Mouse (Mus musculus) neutrophil, adult 65 days (primary cell): Measurements from ENCODE around the gene Fbll1. TPM values are rescaled to one million over a fixed set of nuclear protein-coding genes. Genes with fewer than 3 reads are reported as not detected.

ENCODE experiments used
- total RNA-seq: library from RNA; stranded (reverse); gene quantifications from 2 replicates; pipeline ENCODE4 v1.2.4, GENCODE M21; 2023

The Fbll1 gene
- total RNA-seq: not detected in 2 replicates

GRCm38 (mm10) chr11:35798874-35799273 is at the start of gene Fbll1:
Gene Fbll1, minus strand, starts transcription at chr11:35798884.

GRCm38 (mm10) chr11:35834022-35834760 is 35.5 kb upstream of the Fbll1 start, which contains the start of gene Rars:
Gene Rars, minus strand, starts transcription at chr11:35834506.

GRCm38 (mm10) chr11:35769188-35769745 is 29.4 kb downstream of the Fbll1 start, which contains the start of gene Pank3:
Gene Pank3, plus strand, starts transcription at chr11:35769484.

Other genes starting within 250 kb of the Fbll1 start
- 12.8 and 15.3 TPM in 2 replicates for gene Pank3, start 29.4 kb downstream of the Fbll1 start, total RNA-seq
- gene Rars, start 35.6 kb upstream of the Fbll1 start, total RNA-seq: 42.2 and 47.2 TPM in 2 replicates
- gene Wwc1, start 181.6 kb upstream of the Fbll1 start, total RNA-seq: not detected in 2 replicates